Mouse (Mus musculus): ENCODE data around the gene Tm9sf1.

The Tm9sf1 gene

GRCm38 (mm10) chr14:55634874-55635522 lies 8.6 kb downstream of the Tm9sf1 start:
- no peak for DNase-seq (ENCODE audit: low read depth, low spot score)

DNA sequence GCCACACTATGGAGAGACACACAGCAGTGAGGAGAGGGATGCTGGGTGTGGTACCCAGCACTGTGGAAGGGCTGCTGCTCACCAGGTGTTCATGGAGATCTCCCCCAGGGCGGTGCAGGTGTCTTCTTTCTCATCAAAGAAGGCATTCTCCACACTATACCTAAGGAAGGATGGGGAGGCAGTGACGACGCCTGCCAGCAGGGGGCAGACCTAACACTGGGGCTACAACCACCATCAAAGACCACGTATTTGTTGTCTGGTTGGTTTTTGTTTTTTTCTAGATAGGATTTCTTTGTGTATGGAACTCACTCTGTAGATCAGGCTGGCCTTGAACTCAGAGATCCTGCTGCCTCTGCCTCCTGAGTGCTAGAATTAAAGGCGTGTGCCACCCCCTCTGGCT lies 14.3 kb downstream of the Tm9sf1 start:
- DNase-seq (ENCODE audit: low read depth, low spot score), result no peak

- no peak for DNase-seq (ENCODE audit: low read depth, low spot score)
Measured at GRCm38 (mm10) chr14:55628077-55628827, 15.4 kb downstream of the Tm9sf1 start.

DNA sequence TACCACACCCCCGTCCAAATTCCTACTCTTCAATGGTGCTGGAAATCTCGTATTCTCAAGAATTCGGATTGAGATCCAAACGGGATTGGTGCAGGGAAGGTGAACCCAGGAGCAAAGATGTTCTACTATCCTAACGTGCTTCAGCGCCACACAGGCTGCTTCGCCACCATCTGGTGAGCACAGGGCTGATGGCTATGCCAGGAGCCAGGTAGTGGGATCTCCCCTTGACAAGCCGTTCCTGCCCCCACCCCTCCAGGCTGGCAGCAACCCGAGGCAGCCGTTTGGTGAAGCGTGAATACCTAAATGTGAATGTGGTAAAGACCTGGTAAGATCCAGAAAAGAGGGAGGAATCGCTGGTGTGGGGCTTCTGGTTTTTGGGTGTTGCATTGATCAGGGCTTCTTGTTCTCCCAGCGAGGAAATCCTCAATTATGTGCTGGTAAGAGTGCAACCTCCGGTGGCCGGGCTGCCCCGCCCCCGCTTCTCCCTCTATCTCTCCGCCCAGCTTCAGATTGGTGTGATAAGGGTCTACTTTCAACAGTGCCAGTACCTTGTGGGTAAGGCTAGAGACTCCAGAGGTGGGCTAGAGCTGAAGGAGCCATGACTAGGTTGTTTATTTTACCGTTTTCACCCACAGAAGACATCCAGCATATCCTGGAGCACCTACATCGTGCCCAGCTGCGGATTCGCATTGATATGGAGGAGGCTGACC lies 25.0 kb downstream of the Tm9sf1 start:
- DNase-seq (ENCODE audit: low read depth, low spot score), result no peak

DNA sequence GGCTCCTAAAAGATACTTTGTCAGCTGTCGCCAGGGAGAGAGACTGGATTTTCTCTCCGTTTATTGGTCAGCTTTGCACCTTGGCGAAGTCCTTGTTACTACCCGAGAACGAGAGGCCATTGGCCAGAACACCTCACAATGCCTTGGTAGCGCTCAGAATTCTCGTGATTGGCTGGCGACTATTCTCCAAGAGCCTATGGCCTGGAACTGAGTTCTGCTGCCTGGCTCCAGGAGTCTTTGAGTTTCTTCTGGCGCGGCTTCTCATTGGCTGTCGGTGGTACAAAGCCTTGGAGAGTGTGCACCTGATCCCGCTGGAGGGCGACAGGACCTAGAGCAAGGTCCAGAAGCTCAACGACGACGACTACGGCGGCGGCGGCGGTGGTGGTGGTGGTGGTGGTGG lies 25.8 kb downstream of the Tm9sf1 start, which contains the start of gene Rec8:
Gene Rec8 (plus strand): TSS at position 216 of the 400 bp plus-strand sequence.
- DNase-seq (ENCODE audit: low read depth, low spot score), result peak; percentile 80

GRCm38 (mm10) chr14:55616844-55617243 lies 26.8 kb downstream of the Tm9sf1 start:
- DNase-seq (ENCODE audit: low read depth, low spot score), result no peak

DNA sequence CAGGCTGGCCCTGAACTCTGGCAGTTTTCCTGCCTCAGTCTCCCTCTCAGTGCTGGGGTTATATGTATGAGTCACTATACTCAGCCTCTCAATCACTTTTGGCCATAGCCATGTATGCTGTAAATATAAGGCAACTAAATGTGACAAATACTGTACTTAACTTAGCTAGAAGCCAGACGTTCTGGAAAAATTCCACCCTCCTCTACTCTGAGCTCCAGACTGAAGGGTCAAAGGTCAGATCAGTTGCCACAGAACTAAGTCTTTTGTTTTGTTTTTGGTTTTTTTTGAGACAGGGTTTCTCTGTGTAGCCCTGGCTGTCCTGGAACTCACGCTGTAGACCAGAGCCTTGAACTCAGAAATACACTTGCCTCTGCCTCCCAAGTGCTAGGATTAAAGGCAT lies 27.7 kb downstream of the Tm9sf1 start:
- DNase-seq (ENCODE audit: low read depth, low spot score), result no peak

DNA sequence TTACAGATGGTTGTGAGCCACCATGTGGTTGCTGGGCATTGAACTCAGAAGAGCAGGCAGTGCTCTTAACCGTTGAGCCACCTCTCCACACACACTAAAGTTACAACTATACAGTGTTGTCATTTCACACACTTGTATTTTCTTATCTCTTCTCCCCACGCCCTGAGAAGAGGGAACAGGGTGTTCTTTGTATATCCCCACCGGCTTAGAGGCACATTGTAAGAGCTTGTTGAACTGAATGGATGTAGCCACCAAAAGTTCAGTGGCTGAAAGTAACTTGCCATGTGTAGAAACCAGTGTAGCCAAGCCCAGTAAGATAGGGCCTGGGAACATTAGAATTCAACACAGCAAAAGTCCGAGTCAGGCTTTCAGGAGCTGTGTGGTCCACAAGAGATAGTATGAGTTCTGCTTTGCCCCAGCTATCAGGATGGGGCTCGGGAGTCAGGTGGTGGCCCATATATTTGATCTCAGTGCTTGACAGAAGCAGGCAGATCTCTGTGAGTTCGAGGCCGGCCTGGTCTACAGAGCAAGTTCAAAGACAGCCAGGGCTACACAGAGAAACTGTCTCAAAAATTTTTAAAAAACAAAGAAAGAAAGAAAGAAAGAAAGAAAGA lies 28.9 kb downstream of the Tm9sf1 start:
- no peak for DNase-seq (ENCODE audit: low read depth, low spot score)

- no peak for DNase-seq (ENCODE audit: low read depth, low spot score)
Measured at GRCm38 (mm10) chr14:55613346-55613745, 30.3 kb downstream of the Tm9sf1 start.

GRCm38 (mm10) chr14:55608339-55608738 lies 35.3 kb downstream of the Tm9sf1 start:
- no peak for DNase-seq (ENCODE audit: low read depth, low spot score)

- DNase-seq (ENCODE audit: low read depth, low spot score), result no peak
Measured at GRCm38 (mm10) chr14:55605743-55606459, 37.7 kb downstream of the Tm9sf1 start.

DNA sequence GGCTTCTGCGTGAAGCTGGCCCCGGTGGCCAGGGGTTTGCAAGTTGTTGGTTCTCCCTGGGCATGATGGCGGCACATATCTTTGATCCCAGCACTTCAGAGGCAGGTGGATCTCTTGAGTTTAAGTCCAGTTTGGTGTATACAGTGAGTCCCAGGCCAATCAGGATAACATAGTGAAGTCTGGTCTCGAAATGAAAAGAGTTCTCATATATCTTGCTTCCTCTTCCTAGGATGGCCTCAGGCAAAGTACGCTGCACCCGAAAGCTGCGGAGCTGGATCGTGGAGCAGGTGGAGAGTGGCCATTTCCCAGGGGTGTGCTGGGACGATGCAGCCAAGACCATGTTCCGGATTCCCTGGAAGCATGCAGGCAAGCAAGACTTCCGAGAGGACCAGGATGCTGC lies 38.8 kb downstream of the Tm9sf1 start:
- DNase-seq (ENCODE audit: low read depth, low spot score), result no peak

DNA sequence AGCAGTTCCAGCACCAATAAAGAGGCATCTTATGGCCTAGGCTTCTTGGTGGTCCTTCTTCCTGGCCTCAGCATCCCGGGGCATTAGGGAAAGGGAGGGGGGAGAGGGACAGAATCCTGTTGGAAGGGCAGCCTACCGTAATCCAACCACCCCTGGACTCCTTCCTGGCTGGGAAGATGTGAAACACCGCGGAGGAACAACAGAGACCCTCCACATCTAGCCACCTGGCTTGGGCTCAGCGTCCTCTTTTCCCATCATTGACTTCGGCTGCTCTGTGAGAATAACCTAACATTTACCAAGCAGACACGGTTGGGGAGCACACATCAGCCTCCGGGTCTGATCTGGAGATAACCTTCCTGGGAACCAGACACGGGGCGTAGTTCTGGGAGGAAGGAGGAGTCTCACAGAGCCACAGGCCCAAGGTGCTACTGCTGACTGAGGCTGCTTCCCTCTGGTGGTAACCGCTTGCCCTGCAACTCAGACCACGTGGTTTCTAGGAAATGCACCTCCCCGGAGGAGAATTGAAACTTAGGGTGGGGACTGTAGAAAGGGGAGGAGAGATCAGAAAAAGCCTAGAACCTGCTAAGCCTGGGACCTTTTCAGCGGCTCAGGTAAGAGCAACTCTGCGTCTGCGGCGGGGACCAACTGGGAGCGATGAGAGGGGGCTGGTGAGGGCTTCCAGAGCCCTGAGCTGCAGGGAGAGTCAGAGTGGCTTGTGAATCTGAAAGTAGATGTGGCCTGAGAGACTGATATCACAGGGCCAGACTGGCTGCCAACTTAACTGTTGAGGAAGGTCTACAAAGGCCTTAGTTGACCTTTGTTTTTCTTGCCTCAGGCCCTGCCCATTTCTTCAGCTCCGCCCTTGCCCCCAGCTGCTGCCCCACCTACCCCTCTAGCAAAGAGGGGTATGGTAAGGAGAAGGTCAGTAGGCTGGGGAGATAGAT lies 39.7 kb downstream of the Tm9sf1 start:
- DNase-seq (ENCODE audit: low read depth, low spot score), result peak; percentile 92

GRCm38 (mm10) chr14:55603271-55603632 lies 40.4 kb downstream of the Tm9sf1 start, which contains the start of gene Irf9:
TSS of gene Irf9 (plus strand) at chr14:55603571.
- DNase-seq (ENCODE audit: low read depth, low spot score), result no peak

DNA sequence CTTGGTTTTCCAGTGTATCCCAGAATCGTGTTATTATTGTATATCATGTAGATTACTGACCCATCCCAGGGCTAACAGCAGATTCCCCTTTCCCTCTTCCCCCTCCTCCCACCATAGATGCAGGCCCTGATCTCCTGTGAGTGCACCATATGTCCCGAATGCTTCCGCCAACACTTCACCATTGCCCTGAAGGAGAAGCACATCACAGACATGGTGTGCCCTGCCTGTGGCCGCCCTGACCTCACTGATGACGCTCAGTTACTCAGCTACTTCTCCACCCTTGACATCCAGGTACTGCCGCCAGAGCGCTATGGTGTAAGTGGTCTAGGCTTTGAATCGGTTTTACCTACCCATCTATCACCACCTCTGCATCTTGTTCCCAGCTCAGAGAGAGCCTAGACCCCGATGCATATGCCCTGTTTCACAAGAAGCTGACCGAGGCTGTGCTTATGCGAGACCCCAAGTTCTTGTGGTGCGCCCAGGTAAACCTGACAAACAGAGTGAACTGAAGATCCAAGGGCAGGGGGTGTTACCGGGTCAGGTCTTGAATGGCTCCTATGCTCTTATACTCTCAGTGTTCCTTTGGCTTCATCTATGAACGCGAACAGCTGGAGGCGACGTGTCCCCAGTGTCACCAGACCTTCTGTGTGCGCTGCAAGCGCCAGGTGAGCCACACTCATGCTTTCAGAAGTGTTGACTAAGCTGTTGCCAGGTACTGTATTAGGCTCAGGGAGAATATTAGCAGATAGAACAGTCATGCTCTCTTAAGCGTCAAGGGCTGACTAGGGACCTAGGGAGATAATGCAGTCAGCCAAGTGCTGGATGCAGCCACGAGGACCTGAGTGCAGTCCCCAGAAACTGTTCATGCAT lies 44.9 kb downstream of the Tm9sf1 start:
- no peak for DNase-seq (ENCODE audit: low read depth, low spot score)

GRCm38 (mm10) chr14:55596036-55596690 lies 47.4 kb downstream of the Tm9sf1 start:
- no peak for DNase-seq (ENCODE audit: low read depth, low spot score)

GRCm38 (mm10) chr14:55592226-55592625 lies 51.4 kb downstream of the Tm9sf1 start:
- DNase-seq (ENCODE audit: low read depth, low spot score), result no peak

DNA sequence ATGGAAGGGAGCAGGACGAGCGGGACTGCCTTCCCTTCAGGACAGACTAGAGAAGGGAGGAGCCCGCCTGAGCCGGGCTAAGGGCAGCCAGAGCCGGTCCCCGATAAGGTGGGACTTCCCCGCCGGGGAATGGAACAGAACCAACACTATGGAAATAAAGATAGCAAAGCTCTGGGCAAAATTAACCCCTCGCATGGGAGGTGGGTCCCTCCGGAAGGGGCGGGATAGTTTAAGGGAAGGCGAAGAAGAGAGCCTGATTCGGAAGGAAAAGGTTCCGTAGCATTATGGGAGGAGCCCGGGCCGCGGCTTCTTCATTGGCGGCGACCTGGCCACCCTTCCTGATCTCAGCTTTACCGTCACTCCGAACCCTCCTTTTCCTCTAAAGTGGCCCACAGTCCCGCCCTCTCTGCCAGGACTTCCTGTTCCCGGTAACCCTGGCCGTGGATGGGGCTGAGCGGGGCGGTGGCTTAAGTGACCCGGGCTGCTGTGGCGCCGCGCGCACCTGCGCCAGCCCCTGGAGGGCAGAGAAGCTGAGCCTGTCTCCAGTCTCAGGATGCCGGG lies 52.2 kb downstream of the Tm9sf1 start, which contains the start of gene Rnf31:
Gene Rnf31 (plus strand): TSS at position 378 of the 561 bp plus-strand sequence.
- peak; percentile 89 for DNase-seq (ENCODE audit: low read depth, low spot score)

All from WW6 (cell line).